Mouse (Mus musculus) common myeloid progenitor, adult 5-6 weeks (primary cell): ENCODE results near the gene Dsp. TPM values are rescaled to one million over a fixed set of nuclear protein-coding genes. Genes with fewer than 3 reads are reported as not detected.
A peak's percentile ranks its signal among the peaks of the same experiment; 100 is the strongest.

Experiments used
- ATAC-seq: replicated peaks from 2 replicates; pipeline ENCODE4 v1.8.0; 2016; ENCODE audit warnings: low read depth, mild to moderate bottlenecking, moderate TSS enrichment, inconsistent platforms; ENCODE audit not compliant: poor library complexity, severe bottlenecking
- total RNA-seq: library from RNA; stranded (forward); fragments of 200-1000, 187-1606 nt; gene quantifications from 2 replicates; pipeline ENCODE4 v1.2.3, GENCODE M21; 2017

Gene Dsp
- total RNA-seq, 1 experiment from 2014 or later: 0.55 TPM

GRCm38 (mm10) chr13:38164932-38165331 is 13.8 kb downstream of the Dsp start:
- no peak for ATAC-seq

GRCm38 (mm10) chr13:38167056-38167455 is 16.0 kb downstream of the Dsp start:
- no peak for ATAC-seq

- ATAC-seq: no peak
Measured at GRCm38 (mm10) chr13:38170707-38171144, 19.6 kb downstream of the Dsp start.

GRCm38 (mm10) chr13:38193406-38193805 is 42.3 kb downstream of the Dsp start:
- ATAC-seq: no peak

GRCm38 (mm10) chr13:38201413-38201812 is 50.3 kb downstream of the Dsp start:
- ATAC-seq: no peak

- no peak for ATAC-seq
Measured at GRCm38 (mm10) chr13:38204171-38204570, 53.1 kb downstream of the Dsp start.

GRCm38 (mm10) chr13:38204702-38205482 is 53.8 kb downstream of the Dsp start, which contains the start of gene Snrnp48:
Snrnp48 (plus strand) TSS chr13:38204938.
- ATAC-seq: peak; percentile 99

GRCm38 (mm10) chr13:38211122-38211521 is 60.0 kb downstream of the Dsp start:
- no peak for ATAC-seq

GRCm38 (mm10) chr13:38218686-38219085 is 67.6 kb downstream of the Dsp start:
- no peak for ATAC-seq

- ATAC-seq: no peak
Measured at GRCm38 (mm10) chr13:38220331-38220730, 69.2 kb downstream of the Dsp start.

- no peak for ATAC-seq
Measured at GRCm38 (mm10) chr13:38230177-38230821, 79.2 kb downstream of the Dsp start.

GRCm38 (mm10) chr13:38232411-38232810 is 81.3 kb downstream of the Dsp start:
- no peak for ATAC-seq

GRCm38 (mm10) chr13:38232856-38233625 is 81.9 kb downstream of the Dsp start:
- no peak for ATAC-seq

GRCm38 (mm10) chr13:38234651-38235050 is 83.6 kb downstream of the Dsp start:
- no peak for ATAC-seq

GRCm38 (mm10) chr13:38235370-38235769 is 84.3 kb downstream of the Dsp start:
- peak; percentile 58; the same call in 1 of the 2 replicates for ATAC-seq

GRCm38 (mm10) chr13:38248151-38248550 is 97.1 kb downstream of the Dsp start:
- ATAC-seq: no peak

Other genes with a start within 250 kb of the Dsp start
- gene Ssr1, start 157.1 kb upstream of the Dsp start, total RNA-seq: 123 and 138 TPM in 2 replicates
- 107 and 121 TPM in 2 replicates for gene Riok1, start 114.3 kb upstream of the Dsp start, total RNA-seq
- 2.5 and 3.7 TPM in 2 replicates for gene Cage1, start 114.2 kb upstream of the Dsp start, total RNA-seq
- gene Snrnp48, start 53.6 kb downstream of the Dsp start, total RNA-seq: 133 and 206 TPM in 2 replicates
- 0.29 TPM in 1 of 2 replicates, not detected in the other for gene Bmp6, start 193.8 kb downstream of the Dsp start, total RNA-seq